Mouse (Mus musculus): ENCODE data around the gene Me1. TPM values are rescaled to one million over a fixed set of nuclear protein-coding genes. Genes with fewer than 3 reads are reported as not detected.

The Me1 gene
- total RNA-seq (2021): 10 to 100 TPM; 73.0 to 84.6 TPM
- long read RNA-seq, experiment 1, transcript Me1-201 (14 exons, 3,288 nt): major isoform, 167 of 185 reads
- long read RNA-seq, experiment 1, partial matches to known transcripts: 7 of 185 reads
- long read RNA-seq, experiment 1, other reads (novel, unspliced or antisense): 11 of 185 reads
- long read RNA-seq, experiment 2, transcript Me1-201 (14 exons, 3,288 nt): major isoform, 178 of 193 reads
- long read RNA-seq, experiment 2, partial matches to known transcripts: 8 of 193 reads
- long read RNA-seq, experiment 2, other reads (novel, unspliced or antisense): 7 of 193 reads

DNA sequence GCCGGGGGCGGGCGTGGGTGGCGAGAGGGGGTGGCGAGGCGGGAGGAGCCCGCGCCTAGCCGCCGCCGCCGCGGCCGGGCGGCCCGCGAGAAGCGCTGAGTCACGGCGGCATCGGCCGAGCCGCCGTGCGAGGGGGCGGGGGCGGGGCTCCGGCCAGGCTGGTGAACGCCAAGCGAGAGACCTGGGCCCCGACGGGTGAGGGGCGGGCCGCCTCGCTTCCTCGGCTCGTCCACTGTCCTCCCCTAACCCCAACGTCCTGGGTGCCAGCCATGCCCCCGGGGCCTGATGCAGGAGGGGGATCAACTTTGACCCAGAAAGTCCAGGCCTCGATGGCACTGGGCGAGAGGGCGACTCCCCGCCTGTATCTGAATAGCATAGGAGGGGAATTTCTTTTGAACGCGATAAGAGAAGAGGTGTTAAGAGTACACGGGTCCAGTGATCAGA lies at the start of gene Me1:
Gene Me1 (minus strand): TSS at position 136 of the 444 bp plus-strand sequence.
- intact Hi-C loops (cut with DNase I): loop anchor here (5.0 kb wide), 1 partner anchor 46 kb away; the partner anchor contains the start of gene Prss35
- peak; percentile 59 to 66 for DNase-seq

DNA sequence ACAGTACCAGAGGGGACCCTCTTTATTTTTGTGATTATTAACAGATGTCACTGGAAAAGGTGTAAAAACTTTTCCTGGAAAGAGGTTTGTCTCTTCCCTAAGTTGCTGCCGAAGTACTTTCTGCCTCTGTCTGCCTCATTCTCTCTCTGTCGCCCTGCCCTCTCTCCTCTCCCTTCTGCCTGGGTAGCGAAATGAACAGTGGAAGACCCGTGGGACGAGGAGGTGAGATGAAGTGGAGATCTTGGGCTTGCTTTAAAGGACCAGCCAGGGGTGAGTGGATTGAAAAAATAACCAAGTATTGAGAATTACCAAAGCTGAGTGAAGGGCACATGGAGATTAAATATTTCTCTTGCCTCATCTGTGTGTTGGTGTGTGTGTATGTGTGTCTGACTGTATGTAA lies 48.3 kb upstream of the Me1 start:
- intact Hi-C loops (cut with DNase I): loop anchor here (5.0 to 10.0 kb wide), 2 partner anchors 47 to 99 kb away; partner anchors contain the start of gene Me1
- no peak for DNase-seq

DNA sequence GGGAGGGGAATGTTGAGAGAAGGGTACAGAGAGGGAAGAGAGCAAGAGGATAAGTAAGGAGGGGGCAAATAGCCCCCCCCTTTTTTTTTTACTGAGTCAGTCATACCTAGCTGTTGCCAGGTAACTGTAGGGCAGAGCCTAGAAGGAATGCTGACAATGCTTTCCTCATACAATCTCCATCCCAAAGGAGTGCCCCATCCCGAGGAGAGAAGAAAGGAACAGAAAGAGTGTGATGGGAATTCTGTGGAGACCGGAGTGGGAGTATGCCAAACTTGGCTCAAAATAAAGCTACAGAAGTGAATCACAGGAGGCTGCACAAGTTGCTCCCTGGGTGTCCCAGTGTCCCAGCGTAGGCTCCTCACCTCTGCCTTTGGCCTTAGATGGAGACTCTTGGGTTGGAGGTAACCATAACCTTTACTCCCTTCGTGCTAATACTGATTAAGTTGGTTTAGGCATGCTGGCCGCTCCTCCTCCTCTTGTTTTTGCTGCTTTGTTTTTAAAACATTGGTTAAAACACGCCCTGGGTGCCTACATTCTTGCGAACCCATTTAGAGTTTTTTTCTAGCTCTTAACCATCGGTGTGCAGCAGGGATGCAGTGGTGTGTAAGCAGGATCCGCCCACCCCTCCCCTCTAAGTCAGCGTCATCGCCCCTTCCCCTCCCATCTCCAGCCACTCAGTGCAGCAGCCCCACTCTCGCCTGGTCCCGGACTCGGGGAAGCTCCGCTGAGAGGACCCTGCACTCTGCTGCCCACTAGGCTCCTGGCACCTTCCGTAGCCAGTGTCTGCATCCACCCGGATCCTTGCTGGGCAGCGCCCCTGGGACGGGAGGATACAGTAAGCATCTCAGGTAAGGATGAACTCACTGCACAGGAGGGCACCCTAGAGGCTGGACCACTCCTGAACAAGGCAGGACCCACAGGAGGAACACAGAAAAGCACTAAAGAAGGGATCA lies 47.5 kb upstream of the Me1 start, which contains the start of gene Prss35:
Gene Prss35 (plus strand): TSS at position 691 of the 953 bp plus-strand sequence.
- intact Hi-C loops (cut with DNase I): loop anchor here (5.0 to 10.0 kb wide), 2 partner anchors 46 to 98 kb away; partner anchors contain the start of gene Me1
- DNase-seq: peak in 1 of 2 experiments; percentile 14

DNA sequence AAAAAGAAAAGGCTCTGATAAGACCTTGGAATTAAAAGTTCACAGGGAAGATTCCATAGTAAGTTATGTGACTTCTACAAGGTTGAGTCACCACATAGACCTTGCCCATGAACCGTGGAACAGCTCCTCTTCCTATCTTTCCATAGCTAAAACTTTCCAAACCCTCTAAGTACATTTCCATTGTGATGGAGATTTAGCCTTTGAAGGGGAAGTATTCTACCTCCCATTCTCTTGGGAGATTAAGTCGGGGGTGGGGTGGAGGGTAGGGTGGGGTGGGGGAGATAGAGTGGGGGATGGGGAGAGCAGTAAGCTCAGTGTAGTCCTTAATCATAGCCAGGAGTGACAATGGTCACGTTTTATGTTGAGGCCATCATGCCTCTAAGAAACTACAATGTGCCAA lies 44.2 kb upstream of the Me1 start:
- intact Hi-C loops (cut with DNase I): loop anchor here (5.0 to 10.0 kb wide), 2 partner anchors 43 to 95 kb away; partner anchors contain the start of gene Me1
- DNase-seq: no peak

DNA sequence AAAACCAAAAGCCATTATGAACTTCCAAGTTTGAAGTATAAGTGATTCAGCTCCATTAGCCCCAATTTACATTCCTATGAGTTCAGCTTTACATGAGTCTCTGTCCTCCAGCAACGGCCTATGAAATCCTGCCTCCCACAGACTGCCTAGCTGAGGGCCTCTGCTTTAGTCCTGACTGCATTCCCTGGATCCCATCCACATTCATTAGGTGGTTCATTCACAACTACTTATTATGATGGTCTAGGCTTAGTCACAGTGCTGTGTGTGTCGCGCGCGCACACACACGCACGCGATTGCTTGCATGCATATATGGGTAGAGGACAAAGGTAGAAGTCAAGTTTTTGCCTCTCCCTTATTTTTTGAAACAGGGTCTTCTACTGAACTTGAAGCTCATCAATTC lies 43.0 kb upstream of the Me1 start:
- intact Hi-C loops (cut with DNase I): no loop called here
- DNase-seq: no peak

DNA sequence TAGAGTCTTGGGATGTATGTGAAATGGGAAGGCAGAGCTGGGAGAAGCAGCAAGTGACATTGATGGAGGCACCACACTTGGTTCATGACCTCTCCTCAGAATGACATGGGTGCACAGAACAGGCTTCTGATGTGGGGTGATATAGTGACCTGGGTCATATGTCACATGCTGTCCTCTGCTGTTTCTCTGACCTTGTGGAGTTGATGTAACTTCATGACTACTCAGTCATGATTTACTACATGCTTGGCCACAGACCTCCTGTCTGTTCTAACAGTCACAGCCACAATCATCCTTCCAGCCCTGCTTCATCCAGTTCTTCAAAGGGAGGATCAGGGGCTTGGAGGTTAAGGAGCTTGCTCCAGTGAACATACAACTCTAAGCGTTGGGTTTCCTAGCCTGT lies 42.3 kb upstream of the Me1 start:
- intact Hi-C loops (cut with DNase I): no loop called here
- DNase-seq: no peak

DNA sequence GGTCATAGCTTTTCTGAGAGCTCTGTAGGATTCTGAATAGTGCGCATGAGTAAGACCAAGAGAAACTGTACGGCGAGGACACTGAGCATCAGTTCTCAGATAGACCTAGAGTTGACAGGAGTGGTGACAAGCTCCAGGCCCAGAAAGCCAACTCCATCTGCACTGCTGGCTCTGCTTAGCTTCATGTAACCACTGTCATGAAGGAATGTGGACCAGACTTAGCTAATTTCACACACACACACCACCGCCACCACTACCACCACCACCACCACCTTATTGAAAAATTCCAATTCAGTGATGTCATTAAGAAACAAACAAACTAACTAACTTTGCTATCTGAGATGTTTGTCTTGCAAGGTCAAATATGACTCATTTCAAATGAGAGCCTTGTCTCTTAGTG lies 41.2 kb upstream of the Me1 start:
- DNase-seq: no peak
- intact Hi-C loops (cut with DNase I): no loop called here

DNA sequence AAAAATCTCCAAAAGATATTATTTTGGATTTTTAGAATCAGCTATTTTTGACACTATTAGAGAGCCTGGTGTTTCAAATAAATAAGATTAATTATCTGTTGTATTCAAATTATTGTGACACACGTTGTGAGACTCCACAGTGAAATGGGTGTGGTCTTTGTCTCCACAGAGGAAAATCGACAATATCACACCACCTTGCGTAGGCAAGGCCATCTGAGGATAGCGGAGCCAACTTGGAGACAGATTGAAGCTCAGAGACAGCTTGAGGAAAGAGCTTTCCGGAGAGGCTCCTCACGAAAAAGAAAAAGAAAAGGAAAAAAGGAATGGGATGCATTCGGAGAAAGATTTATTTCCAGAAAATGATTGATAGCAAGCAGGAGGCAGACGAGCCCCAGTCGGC lies 39.0 kb upstream of the Me1 start:
- intact Hi-C loops (cut with DNase I): no loop called here
- no peak for DNase-seq

DNA sequence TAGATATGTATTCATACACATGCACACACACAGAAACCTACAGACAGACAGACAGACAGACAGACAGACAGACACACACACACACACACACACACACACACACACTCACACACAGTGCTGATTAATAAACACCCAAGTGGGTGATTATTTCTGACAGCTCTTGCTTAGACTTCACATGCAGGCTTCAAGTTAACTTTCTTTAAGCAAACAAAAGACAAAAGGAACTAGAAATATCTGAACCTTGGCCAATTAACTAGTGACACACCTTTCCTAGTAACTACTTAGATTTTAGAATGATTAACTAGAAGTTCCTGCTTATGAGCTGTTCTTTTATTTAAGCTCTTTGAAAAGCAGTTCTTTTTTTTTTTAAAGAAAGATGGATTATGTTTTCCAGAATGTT lies 38.6 kb upstream of the Me1 start:
- intact Hi-C loops (cut with DNase I): no loop called here
- DNase-seq: no peak

DNA sequence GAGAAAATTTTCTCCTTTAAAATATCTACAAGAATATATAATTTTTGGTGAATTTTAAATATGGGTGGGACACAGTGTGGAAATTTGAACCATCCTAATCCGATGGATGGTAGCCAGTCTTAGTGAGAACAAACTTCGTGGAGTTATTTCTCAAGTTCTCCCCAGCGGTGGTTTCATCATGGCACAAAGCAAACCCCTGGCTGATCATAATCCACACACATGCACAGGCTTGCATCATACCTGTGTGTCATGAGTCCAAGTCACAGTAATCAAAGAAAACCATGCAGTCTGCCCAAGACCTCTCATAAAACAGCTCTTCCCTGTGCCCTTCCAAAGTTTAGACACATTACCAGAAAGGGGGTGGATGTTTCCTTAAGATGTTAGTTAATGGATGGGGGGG lies 34.1 kb upstream of the Me1 start:
- intact Hi-C loops (cut with DNase I): no loop called here
- DNase-seq: no peak

DNA sequence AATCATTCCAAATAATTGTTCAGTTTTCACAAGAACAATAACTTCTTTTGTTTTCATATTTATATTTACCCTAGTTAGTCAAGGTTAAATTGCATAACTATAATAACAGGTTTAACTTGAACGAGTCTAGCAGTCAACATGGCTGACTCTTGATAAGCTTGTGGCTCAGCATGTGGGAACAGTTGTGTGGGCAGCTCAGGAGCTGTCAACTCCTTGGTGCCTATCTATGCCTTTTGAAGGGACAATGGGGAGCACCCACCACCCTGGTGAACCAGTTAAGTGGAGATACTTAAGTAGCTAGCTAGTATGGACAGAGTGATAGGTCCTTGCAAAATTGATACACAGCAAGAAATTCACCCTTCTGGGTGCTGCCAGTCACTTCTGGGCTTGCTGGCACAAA lies 33.3 kb upstream of the Me1 start:
- intact Hi-C loops (cut with DNase I): no loop called here
- DNase-seq: no peak

DNA sequence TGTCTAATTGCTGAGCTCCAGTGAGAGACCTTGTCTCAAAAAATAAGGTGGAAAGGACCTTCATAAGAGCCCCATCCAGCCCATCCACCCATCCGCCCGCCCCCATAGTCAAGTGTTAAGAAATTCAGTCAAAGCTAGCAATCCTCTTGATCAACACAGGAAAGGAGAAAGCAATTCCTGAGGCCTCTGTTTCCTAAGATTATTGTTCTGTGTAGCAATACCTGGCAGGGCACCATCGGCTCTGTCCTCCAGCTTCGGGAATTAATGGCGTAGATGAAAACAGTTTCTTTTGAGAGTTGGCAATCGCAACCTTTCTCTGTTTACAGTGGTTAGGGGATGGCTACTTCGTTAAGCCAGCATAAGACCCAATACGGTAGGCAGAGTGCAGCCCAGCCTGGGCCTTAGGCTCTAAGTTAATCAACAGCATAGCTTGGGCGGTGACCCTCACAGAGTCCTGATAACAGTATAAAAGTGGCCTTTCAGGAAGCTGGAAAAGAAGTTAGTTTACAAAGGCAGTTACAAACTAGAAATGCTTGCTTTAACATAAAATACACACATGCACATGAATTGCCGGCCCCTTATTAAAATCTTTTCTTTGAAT lies 32.6 kb upstream of the Me1 start:
- no peak for DNase-seq
- intact Hi-C loops (cut with DNase I): no loop called here

DNA sequence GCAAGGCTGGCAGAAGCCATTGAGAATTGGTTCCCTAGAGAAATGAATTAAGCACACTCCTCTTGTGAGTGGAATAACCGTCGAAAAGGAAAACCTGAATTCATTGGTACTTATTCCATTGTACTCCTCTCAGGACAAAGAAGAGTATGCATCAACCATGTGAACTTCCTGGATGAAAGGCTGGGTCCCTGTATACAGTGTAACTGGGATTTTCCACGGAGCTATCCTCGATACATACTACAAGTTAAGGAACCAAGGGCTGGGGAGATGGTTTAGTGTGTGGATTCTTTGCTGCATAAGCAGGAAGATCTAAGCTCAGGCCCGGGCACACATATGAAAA lies 30.6 kb upstream of the Me1 start:
- intact Hi-C loops (cut with DNase I): no loop called here
- no peak for DNase-seq

DNA sequence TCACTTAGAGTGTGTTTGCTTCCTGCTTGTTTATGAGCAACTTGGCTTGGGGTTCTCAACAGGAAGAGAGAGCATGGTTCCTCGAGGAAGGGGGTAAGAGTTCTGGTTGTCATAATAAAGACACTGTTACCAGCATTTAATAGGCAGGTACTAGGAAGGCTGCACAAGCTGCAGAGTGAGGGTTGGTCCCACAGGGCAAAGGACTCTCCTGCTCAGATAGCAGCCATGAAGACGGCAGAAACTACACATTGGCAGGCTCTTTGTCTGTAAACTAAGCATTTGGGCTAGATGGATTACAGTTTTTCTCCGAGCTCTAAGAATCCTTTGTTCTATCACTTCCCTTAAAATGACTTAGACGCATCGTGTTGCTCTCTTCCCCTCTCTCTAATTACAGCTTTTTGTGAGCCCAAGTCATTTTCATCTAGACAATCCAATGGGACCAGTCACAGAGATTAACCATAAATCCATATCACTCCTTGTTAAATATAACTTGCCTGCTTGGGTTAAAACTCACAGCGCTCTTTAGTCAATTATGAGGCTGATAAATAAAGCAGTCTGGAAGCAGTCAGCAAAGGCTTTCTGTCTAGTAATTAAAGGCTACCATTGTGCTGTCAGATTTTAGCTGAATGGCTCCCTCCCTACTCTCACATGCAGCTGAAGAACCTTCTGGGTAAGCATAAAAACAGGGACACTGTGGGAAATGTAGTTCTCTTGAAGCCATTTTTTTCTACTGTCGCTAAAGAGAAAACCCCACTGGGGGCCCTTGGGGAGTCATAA lies 30.0 kb upstream of the Me1 start:
- no peak for DNase-seq
- intact Hi-C loops (cut with DNase I): no loop called here

DNA sequence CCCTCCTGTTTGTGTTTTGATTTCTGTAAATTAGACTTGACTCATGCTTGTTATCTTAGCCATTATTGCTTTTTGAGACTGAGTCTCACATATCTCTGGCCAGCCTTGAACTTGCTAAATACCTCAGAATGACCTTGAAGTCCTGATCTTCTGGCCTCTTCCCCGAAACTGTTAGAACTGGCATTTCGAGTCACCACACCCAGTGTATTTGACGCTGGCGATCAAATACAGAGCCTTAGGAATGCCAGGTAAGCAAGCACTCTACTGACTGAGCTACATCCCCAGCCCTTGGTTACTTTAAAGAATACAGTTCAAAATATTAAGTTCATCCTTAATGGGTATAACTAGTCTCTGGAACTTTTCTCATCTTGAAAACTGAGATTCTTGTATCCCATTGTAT lies 29.3 kb upstream of the Me1 start:
- no peak for DNase-seq
- intact Hi-C loops (cut with DNase I): no loop called here

DNA sequence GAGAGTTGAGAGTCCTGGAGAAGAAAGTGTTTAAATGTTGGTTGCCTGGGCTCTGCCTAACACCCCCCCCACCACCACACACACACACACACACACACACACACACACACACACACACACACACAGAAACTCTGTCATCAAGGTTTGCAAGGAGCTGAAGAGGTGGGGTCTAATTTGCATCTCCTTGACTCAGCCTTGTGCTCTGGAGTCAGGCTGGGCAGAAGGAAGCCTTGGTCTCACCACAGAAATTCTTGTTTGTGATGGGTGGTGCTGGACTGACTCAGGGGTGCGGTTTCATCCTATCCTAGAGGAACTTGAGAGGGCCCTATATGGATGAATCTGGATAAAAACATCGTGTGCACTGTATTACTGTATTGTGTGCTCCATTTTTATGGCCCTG lies 25.0 kb upstream of the Me1 start:
- no peak for DNase-seq
- intact Hi-C loops (cut with DNase I): no loop called here

DNA sequence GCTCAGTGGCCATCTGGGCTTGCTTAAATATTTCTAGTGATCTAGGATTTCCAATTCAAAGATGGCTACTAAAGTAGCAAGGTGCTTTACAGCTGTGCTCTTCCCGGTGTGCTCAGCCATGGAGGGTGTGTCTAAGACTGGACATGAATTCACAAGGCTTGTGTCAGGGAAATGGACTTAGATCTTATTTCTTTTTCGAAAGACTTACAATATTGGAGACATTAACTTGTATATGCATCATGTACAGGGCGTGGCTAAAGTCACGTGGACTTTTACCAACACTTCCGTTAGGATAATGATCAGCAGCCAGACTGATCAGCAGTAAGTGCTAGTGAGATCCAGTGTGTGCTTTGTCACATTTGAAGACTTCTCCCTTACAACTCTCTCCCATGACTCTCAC lies 24.5 kb upstream of the Me1 start:
- no peak for DNase-seq
- intact Hi-C loops (cut with DNase I): no loop called here

DNA sequence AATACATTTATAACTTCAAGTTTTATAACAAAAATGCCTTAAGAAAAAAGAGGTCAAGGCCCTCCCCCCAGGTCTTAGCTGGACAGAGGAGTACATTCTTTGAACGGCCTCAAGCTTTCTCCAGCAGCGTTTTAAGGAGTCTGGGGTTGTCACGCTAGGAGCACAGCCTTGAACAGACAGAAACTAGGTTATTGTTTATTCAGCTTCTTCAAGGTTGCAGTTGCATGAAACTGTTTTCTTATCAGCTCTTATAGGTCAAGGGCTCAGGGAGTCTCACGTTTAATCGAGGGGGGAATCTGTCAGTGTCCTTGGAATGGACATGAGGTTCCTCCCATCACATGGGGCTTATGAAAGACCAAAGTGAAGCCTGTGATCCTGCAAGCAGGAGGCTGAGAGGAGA lies 21.4 kb upstream of the Me1 start:
- DNase-seq: no peak
- intact Hi-C loops (cut with DNase I): no loop called here

DNA sequence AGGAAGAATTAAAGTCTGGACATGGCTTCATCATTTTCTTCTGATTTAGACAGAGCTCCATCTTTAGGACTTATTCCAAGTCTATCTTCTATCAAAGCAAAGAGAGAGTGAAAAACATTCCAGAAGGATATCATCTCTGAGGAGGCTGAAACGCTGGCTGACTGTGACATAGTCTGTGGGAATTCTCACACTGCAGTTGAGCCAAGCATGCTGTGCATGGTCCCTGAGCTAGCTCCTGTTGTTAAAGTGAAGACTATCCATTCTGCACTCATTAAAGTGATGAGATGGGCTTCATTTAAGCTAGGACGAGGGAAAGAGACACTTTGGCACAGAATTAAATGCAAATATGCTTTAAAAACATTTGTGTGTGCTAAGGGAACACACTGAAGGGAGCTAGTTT lies 20.8 kb upstream of the Me1 start:
- intact Hi-C loops (cut with DNase I): no loop called here
- no peak for DNase-seq

DNA sequence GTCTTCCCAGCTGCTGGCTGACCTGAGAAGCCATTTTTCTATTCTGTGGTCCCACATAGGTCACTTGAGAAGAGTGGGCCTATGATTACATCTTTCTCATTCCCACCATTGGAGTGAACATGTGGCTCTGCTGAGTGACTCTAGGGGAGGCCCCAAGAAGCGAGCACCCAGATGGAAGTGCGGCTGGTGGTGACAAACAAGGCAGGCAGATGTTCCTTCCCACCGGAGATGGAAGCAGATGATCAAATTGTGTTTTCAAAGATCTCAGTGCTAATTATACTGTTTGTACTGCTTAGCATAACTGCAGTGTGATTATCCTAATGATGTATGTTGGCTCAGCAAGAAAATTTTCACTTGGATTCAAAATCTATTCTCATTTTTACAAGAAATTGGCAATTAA lies 18.3 kb upstream of the Me1 start:
- intact Hi-C loops (cut with DNase I): no loop called here
- no peak for DNase-seq
